Mouse (Mus musculus): ENCODE results near the gene Fnip2.

The Fnip2 gene

GRCm38 (mm10) chr3:79531581-79532271 lies 35.9 kb downstream of the Fnip2 start:
- DNase-seq (ENCODE audit: extremely low read depth, insufficient read length, low spot score), result peak; percentile 72

- no peak for DNase-seq (ENCODE audit: extremely low read depth, insufficient read length, low spot score)
Measured at GRCm38 (mm10) chr3:79529499-79530096, 38.0 kb downstream of the Fnip2 start.

DNA sequence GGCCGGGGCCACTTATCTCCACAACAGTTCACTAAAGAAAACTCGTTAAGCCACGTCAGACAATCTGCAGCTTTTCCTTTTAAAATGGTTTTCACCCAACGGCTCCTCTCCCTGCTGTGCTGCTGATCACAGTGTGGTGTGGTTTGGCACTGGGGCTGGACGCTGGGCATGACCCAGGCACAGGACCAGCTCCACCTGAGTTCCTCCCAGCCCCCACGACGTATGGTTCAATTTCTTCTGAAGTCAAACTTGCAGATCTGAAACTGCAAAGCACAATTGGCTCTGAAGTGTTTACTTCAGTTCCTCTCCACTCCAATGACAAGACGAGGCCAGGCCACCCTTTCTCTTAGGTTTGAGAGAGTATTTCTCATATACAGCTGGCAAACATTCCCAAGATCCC lies 39.1 kb downstream of the Fnip2 start:
- DNase-seq (ENCODE audit: extremely low read depth, insufficient read length, low spot score), result peak; percentile 57

GRCm38 (mm10) chr3:79527921-79528320 lies 39.7 kb downstream of the Fnip2 start:
- no peak for DNase-seq (ENCODE audit: extremely low read depth, insufficient read length, low spot score)

DNA sequence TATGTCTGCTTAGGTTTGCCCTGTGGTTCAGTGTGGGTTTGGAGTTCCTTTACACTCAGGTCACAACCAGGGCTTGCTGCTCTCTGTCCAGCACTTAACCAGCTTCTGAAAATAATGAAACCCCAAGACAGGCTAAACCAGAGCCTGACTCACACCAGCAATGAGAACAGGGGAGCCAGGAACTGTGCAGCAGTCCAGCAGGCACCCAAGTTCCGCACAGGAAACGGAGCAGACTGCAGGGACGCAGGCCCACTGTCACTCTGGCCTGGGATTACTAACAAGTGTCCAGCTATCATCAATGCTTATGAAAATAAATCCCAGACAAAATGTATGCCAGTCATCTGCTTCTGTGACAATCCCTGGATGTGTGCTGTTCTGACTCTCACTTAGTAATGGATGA lies 40.1 kb downstream of the Fnip2 start:
- peak; percentile 37 for DNase-seq (ENCODE audit: extremely low read depth, insufficient read length, low spot score)

DNA sequence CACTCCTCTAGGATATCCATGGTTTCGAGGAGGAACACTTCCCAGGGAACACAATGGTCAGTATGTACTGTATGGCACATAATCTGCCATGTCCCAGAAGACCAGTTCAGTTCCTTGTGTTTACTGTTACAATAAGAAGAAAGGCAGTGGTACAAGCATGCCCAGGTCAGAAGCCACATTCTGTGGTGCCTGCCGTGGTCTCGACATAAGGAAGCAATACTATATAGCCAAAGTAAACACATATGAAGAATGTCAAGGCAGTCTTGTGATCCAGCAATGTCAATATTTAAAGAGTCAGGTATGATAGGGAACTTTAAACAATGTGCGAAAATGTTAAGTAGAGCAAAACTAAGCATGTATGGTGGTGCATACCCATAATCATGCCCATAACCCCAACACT lies 44.2 kb downstream of the Fnip2 start:
- no peak for DNase-seq (ENCODE audit: extremely low read depth, insufficient read length, low spot score)

DNA sequence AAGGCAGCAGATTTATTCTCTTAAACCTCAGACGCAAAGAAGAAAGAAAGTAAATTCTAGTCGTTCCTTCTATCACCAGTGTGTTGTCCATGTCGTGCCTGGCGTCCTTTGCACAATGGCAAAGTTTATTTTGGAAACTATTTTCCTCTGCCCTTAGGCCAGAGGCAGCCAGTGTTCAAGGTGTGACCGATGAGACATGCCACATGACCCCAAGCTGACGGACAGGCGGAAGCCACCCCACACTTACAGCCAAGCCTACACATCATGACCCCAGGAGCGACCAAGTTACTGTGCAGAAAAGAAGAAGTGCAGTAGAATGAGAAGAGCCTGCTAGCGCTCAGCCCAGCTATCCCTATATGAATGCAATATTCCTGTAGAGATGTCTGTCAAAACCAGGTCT lies 47.7 kb downstream of the Fnip2 start:
- no peak for DNase-seq (ENCODE audit: extremely low read depth, insufficient read length, low spot score)

GRCm38 (mm10) chr3:79518761-79519527 lies 48.7 kb downstream of the Fnip2 start:
- DNase-seq (ENCODE audit: extremely low read depth, insufficient read length, low spot score), result no peak

- DNase-seq (ENCODE audit: extremely low read depth, insufficient read length, low spot score), result no peak
Measured at GRCm38 (mm10) chr3:79517884-79518591, 49.6 kb downstream of the Fnip2 start.

DNA sequence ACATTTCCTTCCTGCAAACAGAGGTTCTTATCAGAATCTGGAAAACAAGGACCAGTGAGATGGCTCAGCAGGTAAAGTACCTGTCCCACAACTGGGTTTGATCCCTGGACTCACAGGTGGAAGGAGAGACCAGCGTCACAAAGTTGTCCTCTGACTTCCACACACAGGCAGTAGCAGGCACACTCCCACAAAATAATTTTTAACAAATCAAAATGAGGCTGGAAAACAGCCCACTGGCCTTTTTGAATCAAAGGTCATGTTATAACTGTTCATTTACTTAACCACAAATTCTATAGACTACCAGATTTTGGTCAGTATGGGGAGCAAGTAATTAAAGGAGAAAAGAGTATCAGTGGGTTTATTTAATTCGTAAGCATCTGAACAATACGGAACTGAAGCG lies 50.6 kb downstream of the Fnip2 start:
- DNase-seq (ENCODE audit: extremely low read depth, insufficient read length, low spot score), result no peak

GRCm38 (mm10) chr3:79516099-79516920 lies 51.3 kb downstream of the Fnip2 start:
- DNase-seq (ENCODE audit: extremely low read depth, insufficient read length, low spot score), result no peak

DNA sequence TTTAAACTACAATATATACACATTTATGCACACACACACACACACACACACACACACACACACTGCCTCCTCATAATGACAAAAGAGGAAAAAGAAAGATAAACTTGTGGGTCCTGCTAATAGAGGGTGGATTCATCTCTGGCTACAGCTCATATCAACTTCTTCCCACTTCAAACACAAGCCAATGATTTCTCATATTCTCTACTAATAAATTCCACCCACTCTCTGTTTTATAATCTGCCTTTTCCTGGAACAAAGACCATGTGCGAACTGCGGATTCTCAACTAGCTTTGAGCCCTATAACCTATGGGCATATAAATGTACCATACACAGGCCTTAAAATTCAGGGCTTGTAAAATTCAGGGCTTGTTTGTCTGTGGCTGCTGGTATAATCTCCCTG lies 53.3 kb downstream of the Fnip2 start:
- DNase-seq (ENCODE audit: extremely low read depth, insufficient read length, low spot score), result no peak

- peak; percentile 20 for DNase-seq (ENCODE audit: extremely low read depth, insufficient read length, low spot score)
Measured at GRCm38 (mm10) chr3:79501166-79501728, 66.3 kb downstream of the Fnip2 start.

- no peak for DNase-seq (ENCODE audit: extremely low read depth, insufficient read length, low spot score)
Measured at GRCm38 (mm10) chr3:79500279-79500678, 67.3 kb downstream of the Fnip2 start.

- no peak for DNase-seq (ENCODE audit: extremely low read depth, insufficient read length, low spot score)
Measured at GRCm38 (mm10) chr3:79496668-79497067, 70.9 kb downstream of the Fnip2 start.

GRCm38 (mm10) chr3:79495151-79495550 lies 72.4 kb downstream of the Fnip2 start:
- no peak for DNase-seq (ENCODE audit: extremely low read depth, insufficient read length, low spot score)

DNA sequence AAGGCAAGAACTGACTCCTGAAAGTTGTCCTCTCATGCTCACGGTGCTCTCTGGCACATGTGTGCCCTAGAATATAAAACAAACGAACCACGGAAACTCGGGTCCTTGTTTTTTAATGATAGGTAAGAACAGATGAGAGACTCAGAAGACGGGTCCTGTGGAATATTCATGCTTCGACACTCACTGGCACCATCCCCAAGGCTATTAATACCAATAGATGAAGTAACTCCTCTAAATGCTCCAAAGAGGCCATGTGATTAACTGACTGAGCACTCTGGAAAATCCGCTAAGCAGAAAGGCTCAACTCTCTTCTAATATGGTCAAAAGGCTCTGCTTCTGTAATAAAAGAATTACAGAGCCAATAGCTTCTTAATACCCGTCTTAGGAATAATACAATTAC lies 73.6 kb downstream of the Fnip2 start:
- DNase-seq (ENCODE audit: extremely low read depth, insufficient read length, low spot score), result no peak

DNA sequence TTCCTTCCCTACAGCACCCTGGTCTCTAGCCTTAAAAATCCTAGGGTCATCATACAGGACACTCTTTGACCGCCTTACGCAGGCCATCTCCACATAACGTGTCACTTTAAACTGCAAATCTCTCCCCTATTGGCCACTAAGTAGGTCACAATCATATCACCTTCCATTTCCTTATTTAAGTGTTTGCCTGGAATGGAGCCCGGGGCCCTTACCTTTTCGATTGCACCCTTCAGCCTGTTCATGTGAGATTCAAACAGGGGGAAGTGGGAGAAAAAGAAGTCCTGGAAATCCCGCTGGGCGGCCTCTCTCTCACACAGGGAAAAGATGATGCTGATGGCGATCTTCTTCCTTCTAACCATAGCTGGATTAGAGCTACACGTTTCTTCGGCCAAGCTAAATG lies 74.5 kb downstream of the Fnip2 start:
- no peak for DNase-seq (ENCODE audit: extremely low read depth, insufficient read length, low spot score)

DNA sequence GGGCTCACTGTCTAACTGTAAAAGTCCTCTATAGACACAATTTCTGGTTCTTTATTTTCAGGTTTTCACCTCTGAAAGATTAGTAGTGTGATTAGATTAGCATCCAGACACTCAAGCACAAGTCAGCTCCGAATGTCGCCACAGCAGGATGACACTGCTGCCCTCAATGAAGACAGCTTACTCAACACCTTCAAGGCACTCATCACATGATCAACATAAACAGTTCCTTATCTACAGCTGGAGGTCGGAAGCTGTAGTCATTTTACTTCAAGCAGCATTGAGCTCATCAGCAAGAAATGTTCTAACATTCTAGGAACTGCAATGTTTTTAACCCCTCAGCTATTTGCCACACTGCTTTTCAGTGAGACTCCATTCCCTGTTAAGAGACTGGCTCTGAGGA lies 76.0 kb downstream of the Fnip2 start:
- DNase-seq (ENCODE audit: extremely low read depth, insufficient read length, low spot score), result no peak

- DNase-seq (ENCODE audit: extremely low read depth, insufficient read length, low spot score), result no peak
Measured at GRCm38 (mm10) chr3:79490102-79490501, 77.5 kb downstream of the Fnip2 start.
